Mouse (Mus musculus): ENCODE data around the gene Fam222b. TPM values are rescaled to one million over a fixed set of nuclear protein-coding genes. Genes with fewer than 3 reads are reported as not detected.

The Fam222b gene
- total RNA-seq, 2 experiments from 2014 or later: 29.5 to 30.3 TPM

DNA sequence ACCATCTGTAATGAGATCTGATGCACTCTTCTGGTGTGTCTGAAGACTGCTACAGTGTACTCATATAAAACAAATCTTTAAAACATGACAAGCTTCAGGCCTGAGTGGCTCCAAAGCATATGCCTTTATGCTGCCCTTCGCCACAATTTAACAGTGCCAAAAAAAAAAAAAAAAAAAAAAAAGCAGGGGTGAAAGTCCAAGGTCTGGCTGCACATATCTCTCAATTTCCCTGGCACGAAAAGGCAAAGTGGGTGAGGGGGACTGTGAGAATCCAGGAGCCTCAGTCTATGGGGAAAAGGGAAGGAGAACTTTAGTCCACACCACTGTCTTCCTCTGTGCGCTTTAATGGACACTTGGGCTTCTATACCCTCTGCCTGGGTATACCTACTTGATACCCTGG is 107.9 kb downstream of the Fam222b start:
- no peak for TF ChIP-seq CTCF (conservative IDR thresholded peaks at IDR 0.05)

DNA sequence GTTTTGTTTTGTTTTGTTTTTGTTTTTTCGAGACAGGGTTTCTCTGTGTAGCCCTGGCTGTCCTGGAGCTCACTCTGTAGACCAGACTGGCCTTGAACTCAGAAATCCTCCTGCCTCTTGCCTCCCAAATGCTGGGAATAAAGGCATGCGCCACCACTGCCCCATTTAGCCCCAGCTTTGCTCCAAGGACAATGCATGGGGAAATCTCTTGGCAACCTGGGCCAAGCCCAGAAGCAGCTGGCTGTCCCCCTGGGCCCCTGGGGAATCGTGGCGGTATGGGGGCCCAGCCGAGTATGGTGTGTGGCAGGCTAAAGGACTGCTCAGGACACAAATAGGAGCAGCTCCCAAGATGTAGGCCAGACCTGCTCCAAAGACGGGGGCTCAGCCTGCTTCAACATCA is 109.8 kb downstream of the Fam222b start:
- peak overlapping the region; percentile 78; the same call in 1 of the 2 replicates for H3K27ac ChIP-seq
- TF ChIP-seq CTCF (conservative IDR thresholded peaks at IDR 0.05): no peak
- H3K4me3 ChIP-seq: no peak overlapping the region
- DNase-seq (ENCODE audit: low spot score in 2 of 2): no peak

More for the DNA sequence above, 107.9 kb downstream of the Fam222b start:
- Histone ChIP-seq H3K4me3 (no peak overlapping the region), H3K27ac (no peak overlapping the region)
- DNase-seq (ENCODE audit: low spot score in 2 of 2): no peak

DNA sequence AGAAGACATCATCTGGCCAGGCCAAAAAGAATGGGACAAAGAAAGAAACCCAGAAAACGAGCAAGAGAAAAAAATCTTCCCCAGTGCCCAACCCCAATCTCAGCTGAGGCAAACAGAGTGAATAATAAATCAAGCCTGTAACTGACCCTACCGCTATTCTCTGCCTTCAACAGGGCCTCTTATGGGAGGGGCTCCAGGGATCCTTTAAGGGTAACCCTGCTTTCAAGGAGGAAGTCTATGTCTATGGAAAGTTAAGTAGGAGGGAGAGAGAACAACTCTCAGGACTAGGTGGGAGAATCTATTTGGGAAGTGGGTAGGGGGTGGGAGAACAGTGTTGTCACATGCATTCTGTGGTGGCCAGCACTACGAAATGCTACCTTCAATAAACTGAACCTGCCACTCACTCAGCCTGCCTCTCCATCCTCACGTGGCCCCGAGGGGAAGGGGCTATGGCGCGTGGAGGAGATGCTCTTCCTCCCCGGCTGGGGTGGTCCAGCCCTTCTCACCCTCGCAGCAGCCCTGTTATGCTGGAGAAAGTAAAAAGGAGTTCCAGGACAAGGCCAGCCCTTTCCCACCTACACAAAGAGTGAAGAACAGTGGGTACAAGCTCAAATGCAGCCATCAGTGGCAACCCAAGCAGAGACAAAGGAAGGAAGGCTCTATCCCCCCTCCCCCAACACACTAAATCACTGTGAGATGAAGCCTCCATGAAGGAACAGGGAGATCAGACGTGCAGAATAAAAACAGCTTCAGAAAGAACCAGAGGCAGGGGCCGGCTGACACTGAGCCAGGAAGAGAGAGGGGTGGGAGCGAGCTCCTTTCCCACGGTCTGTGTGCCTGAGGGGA is 111.1 kb downstream of the Fam222b start:
- Histone ChIP-seq H3K27ac (peak overlapping the region; percentile 78), H3K4me3 (no peak overlapping the region)
- TF ChIP-seq CTCF (conservative IDR thresholded peaks at IDR 0.05): no peak
- no peak for DNase-seq (ENCODE audit: low spot score in 2 of 2)

Small RNA genes lying within 50 kb of the gene (microRNA-seq; reads per million reads assigned to microRNA genes)
- gene Mir144 (25.8 to 132 reads per million in 2 experiments), gene Mir451a (0 reads per million in 2 experiments), gene Mir451b (0 reads per million in 2 experiments), gene Mir7653 (0.64 to 1.5 reads per million in 2 experiments)

Other genes with a start within 250 kb of the Fam222b start
- gene Pipox, start 200.6 kb upstream of the Fam222b start, total RNA-seq (2021): 1 to 10 TPM in 1 of 2 experiments, under 1 TPM in 1; 0.84 to 1.2 TPM
- 100 to 1,000 TPM; 154 to 159 TPM for gene Sez6, start 163.9 kb upstream of the Fam222b start, total RNA-seq (2021)
- gene Phf12, start 111.9 kb upstream of the Fam222b start, total RNA-seq (2021): 10 to 100 TPM; 59.0 to 62.4 TPM
- gene Dhrs13, start 62.4 kb upstream of the Fam222b start, total RNA-seq (2021): 1 to 10 TPM; 4.6 to 5.7 TPM
- gene Flot2, start 56.7 kb upstream of the Fam222b start, total RNA-seq (2021): 10 to 100 TPM; 70.9 to 77.4 TPM
- 10 to 100 TPM; 19.5 to 20.1 TPM for gene Eral1, start 14.3 kb upstream of the Fam222b start, total RNA-seq (2021)
- gene Traf4, start 70.9 kb downstream of the Fam222b start, total RNA-seq (2021): 10 to 100 TPM; 11.1 to 13.3 TPM
- gene Nek8, start 82.0 kb downstream of the Fam222b start, total RNA-seq (2021): 1 to 10 TPM; 2.6 to 3.3 TPM
- gene Tlcd1, start 82.1 kb downstream of the Fam222b start, total RNA-seq (2021): 10 to 100 TPM; 21.1 to 24.3 TPM
- 100 to 1,000 TPM; 747 to 755 TPM for gene Rpl23a, start 88.9 kb downstream of the Fam222b start, total RNA-seq (2021)
- 10 to 100 TPM; 33.3 TPM for gene Rab34, start 93.8 kb downstream of the Fam222b start, total RNA-seq (2021)
- gene Proca1, start 98.7 kb downstream of the Fam222b start, total RNA-seq (2021): 1 to 10 TPM; 3.7 to 5.5 TPM
- 10 to 100 TPM; 66.8 to 69.1 TPM for gene Sdf2, start 151.1 kb downstream of the Fam222b start, total RNA-seq (2021)
- gene Supt6, start 151.3 kb downstream of the Fam222b start, total RNA-seq (2021): 100 to 1,000 TPM; 132 to 137 TPM
- gene 2610507B11Rik, start 167.1 kb downstream of the Fam222b start, total RNA-seq (2021): 100 to 1,000 TPM; 192 to 198 TPM
- gene BC030499, start 196.2 kb downstream of the Fam222b start, total RNA-seq (2021): 10 to 100 TPM in 1 of 2 experiments, 1 to 10 TPM in 1; 5.6 to 12.2 TPM
- 1 to 10 TPM; 8.3 to 8.5 TPM for gene Spag5, start 206.9 kb downstream of the Fam222b start, total RNA-seq (2021)
- gene Aldoc, start 228.3 kb downstream of the Fam222b start, total RNA-seq (2021): 100 to 1,000 TPM; 853 to 900 TPM
- 10 to 100 TPM; 58.2 to 59.9 TPM for gene Pigs, start 233.8 kb downstream of the Fam222b start, total RNA-seq (2021)
- gene Unc119, start 248.8 kb downstream of the Fam222b start, total RNA-seq (2021): 10 to 100 TPM; 27.8 to 33.9 TPM

Data from layer of hippocampus, adult 2 months (tissue).